ENCODE assay signal across 19 mouse cellular contexts in the genomic region with DNA sequence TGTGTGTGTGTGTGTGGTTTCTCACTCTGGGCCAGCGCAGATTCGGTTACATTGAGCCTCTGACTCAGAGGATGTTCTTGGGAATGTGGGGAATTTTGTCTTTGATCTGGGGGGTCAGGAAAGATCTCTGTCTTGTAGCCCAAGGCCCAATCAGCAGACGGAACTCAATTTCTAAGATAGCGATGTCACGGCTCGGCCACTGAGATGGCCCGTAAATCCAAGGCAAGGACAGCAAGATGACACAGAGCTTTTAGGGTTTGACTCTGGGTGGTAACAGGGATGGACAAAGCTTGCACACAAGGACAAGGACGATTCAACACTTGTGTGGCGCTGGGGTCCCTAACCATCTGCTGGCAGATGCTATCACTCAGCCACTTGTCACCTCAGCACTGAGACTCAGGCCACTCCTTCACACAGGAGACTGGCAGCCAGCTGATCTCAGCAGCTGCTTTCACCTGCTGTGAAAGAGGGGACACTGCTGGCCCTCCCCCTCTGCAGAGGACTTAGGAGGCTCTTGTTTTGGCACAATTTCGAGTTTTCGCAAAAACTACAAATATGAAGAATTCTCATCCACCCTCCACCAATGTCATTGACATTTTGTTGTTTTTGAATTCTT.
DNase-seq lines count a peak whose midpoint lies in the region; ATAC-seq lines count a peak whose summit lies in the region.
"Had no signal": no experiment of that assay in that cellular context is flagged by ENCODE, and none has a peak within 500 bp of the region (broad histone marks: within the 10 kb centered on the region; RNA-seq: fewer than 3 reads in every experiment).

No protein-coding gene starts in this region.

- WGBS in kidney, embryonic 15.5 days, result 37% methylated on average over 11 of the region's 11 CpGs
- 23% methylated on average over 11 of the region's 11 CpGs for WGBS in limb, embryonic 10.5 days

- no peaks in the 10 kb centered on the region for H3K36me3 ChIP-seq in kidney, embryonic 15.5 days
- H3K36me3 ChIP-seq in limb, embryonic 10.5 days, result no peaks in the 10 kb centered on the region
- H3K36me3 ChIP-seq: forebrain, embryonic 12.5 days; heart, embryonic 12.5 days; hindbrain, embryonic 13.5 days; liver, embryonic 13.5 days; lung, embryonic 15.5 days; midbrain, embryonic 12.5 days had no signal

- DNase-seq in adrenal gland, adult (ENCODE audit: inconsistent age in 2 of 2, low spot score in 1 of 2), result peak; percentile 69 to 86
- DNase-seq in adrenal gland, postnatal 4 days (ENCODE audit: low spot score in 2 of 2), result no peak
- DNase-seq in kidney, adult 8-10 months, result no peak
- DNase-seq in adrenal gland, postnatal 14 days, result peak; percentile 66
- no peak for DNase-seq in limb, embryonic 10.5 days (ENCODE audit: low spot score)
- no peak for DNase-seq in thymus, postnatal 10 days (ENCODE audit: low spot score in 2 of 2)
- DNase-seq in layer of hippocampus, postnatal 10 days (ENCODE audit: low spot score in 2 of 2), result no peak
- DNase-seq: heart, postnatal 14 days; liver, embryonic 13.5 days; right cerebral cortex, postnatal 14 days had no signal

- 0 out of 2 replicates have a peak overlapping the region, but pooled peaks have one; percentile 41 for H3K27ac ChIP-seq in kidney, embryonic 15.5 days
- 0 out of 2 replicates have a peak overlapping the region, but pooled peaks have one; percentile 27 for H3K27ac ChIP-seq in limb, embryonic 10.5 days
- H3K27ac ChIP-seq: forebrain, embryonic 12.5 days; hindbrain, embryonic 13.5 days; liver, embryonic 13.5 days; lung, embryonic 15.5 days; macrophage; midbrain, embryonic 12.5 days had no signal

- no peak overlapping the region for H3K4me2 ChIP-seq in kidney, embryonic 15.5 days
- H3K4me2 ChIP-seq: forebrain, embryonic 12.5 days; heart, embryonic 12.5 days; hindbrain, embryonic 13.5 days; liver, embryonic 13.5 days; lung, embryonic 15.5 days; midbrain, embryonic 12.5 days had no signal

- H3K4me3 ChIP-seq in kidney, embryonic 15.5 days (replicated peaks), result no peak overlapping the region
- no peak overlapping the region for H3K4me3 ChIP-seq in limb, embryonic 10.5 days
- H3K4me3 ChIP-seq: forebrain, embryonic 12.5 days; heart, embryonic 12.5 days; hindbrain, embryonic 13.5 days; liver, embryonic 13.5 days; lung, embryonic 15.5 days; midbrain, embryonic 12.5 days had no signal

- no peak for ATAC-seq in kidney, embryonic 15.5 days (replicated peaks; ENCODE audit: low FRiP score)
- ATAC-seq: intestine, embryonic 16.5 days; Patski had no signal

- no peak overlapping the region for H3K9ac ChIP-seq in kidney, embryonic 15.5 days
- H3K9ac ChIP-seq: forebrain, embryonic 12.5 days; heart, embryonic 12.5 days; hindbrain, embryonic 13.5 days; liver, embryonic 13.5 days; lung, embryonic 15.5 days; midbrain, embryonic 12.5 days had no signal

- no peaks in the 10 kb centered on the region for H3K9me3 ChIP-seq in kidney, embryonic 15.5 days (replicated peaks)
- H3K9me3 ChIP-seq in limb, embryonic 10.5 days (replicated peaks), result no peaks in the 10 kb centered on the region
- H3K9me3 ChIP-seq: forebrain, embryonic 12.5 days; heart, embryonic 12.5 days; hindbrain, embryonic 13.5 days; liver, embryonic 13.5 days; lung, embryonic 15.5 days; midbrain, embryonic 12.5 days had no signal

- H3K4me1 ChIP-seq in kidney, embryonic 15.5 days, result peaks cover 20% of the 10 kb centered on the region
- H3K4me1 ChIP-seq in limb, embryonic 10.5 days, result peaks cover 30% of the 10 kb centered on the region
- H3K4me1 ChIP-seq: forebrain, embryonic 12.5 days; midbrain, embryonic 12.5 days had no signal

- no peaks in the 10 kb centered on the region for H3K27me3 ChIP-seq in kidney, embryonic 15.5 days
- no peaks in the 10 kb centered on the region for H3K27me3 ChIP-seq in limb, embryonic 10.5 days (ENCODE audit: low read depth, poor library complexity, severe bottlenecking)
- H3K27me3 ChIP-seq: forebrain, embryonic 12.5 days; heart, embryonic 12.5 days; hindbrain, embryonic 13.5 days; liver, embryonic 13.5 days; lung, embryonic 15.5 days; midbrain, embryonic 12.5 days; Patski had no signal

Comparison
In these comparisons a context has a peak if more than half of its experiments do, and no peak if none do; other contexts are left out.
1. DNase-seq: peak in adrenal gland, adult (2 of 2) and adrenal gland, postnatal 14 days (single experiment); none in adrenal gland, postnatal 4 days (0 of 2), kidney, adult 8-10 months (0 of 2), limb, embryonic 10.5 days (single experiment), thymus, postnatal 10 days (0 of 2) and layer of hippocampus, postnatal 10 days (0 of 2).